Mouse (Mus musculus) megakaryocyte-erythroid progenitor cell, adult 5-6 weeks (primary cell): ENCODE results near the gene Dcaf6. TPM values are rescaled to one million over a fixed set of nuclear protein-coding genes. Genes with fewer than 3 reads are reported as not detected.
A peak's percentile ranks its signal among the peaks of the same experiment; 100 is the strongest.

Source experiments
- ATAC-seq: replicated peaks from 2 replicates; pipeline ENCODE4 v1.8.0; 2016; ENCODE audit warnings: mild to moderate bottlenecking, inconsistent platforms; ENCODE audit not compliant: severe bottlenecking, poor library complexity, low FRiP score, low TSS enrichment
- total RNA-seq, 2 experiments: library from RNA; stranded (forward) in 1 of 2; stranded (reverse) in 1 of 2; fragments of 200-1000, 215-1000 nt in 1 of 2; fragments of >200 nt in 1 of 2; fragmentation: Nextera tagmentation in 1 of 2; gene quantifications; 2 replicates each; pipeline ENCODE4 v1.2.3; 2014 to 2017

The Dcaf6 gene
- total RNA-seq, 2 experiments from 2014 or later: 21.3 to 22.0 TPM

- no peak for ATAC-seq
Measured at GRCm38 (mm10) chr1:165284096-165284495, 176.2 kb downstream of the Dcaf6 start.

DNA sequence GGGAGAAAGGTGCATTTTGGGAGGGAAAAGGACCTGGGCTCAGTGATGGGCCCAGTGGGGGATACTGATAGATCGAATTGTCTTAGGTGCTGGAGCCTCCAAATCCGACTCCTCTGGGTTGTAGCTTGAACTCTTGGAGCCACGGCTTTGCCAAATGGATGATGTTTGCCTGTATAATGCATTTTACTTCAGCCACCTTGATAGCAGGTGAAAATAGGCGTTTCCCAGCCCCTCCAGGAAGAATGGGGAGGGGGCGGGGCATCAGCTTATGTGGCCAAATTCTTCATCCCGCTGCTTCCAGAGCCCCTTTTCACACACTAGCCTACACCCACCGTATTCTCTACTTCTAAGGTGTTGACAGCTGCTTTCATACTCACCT, 177.3 kb downstream of the Dcaf6 start:
- no peak for ATAC-seq

DNA sequence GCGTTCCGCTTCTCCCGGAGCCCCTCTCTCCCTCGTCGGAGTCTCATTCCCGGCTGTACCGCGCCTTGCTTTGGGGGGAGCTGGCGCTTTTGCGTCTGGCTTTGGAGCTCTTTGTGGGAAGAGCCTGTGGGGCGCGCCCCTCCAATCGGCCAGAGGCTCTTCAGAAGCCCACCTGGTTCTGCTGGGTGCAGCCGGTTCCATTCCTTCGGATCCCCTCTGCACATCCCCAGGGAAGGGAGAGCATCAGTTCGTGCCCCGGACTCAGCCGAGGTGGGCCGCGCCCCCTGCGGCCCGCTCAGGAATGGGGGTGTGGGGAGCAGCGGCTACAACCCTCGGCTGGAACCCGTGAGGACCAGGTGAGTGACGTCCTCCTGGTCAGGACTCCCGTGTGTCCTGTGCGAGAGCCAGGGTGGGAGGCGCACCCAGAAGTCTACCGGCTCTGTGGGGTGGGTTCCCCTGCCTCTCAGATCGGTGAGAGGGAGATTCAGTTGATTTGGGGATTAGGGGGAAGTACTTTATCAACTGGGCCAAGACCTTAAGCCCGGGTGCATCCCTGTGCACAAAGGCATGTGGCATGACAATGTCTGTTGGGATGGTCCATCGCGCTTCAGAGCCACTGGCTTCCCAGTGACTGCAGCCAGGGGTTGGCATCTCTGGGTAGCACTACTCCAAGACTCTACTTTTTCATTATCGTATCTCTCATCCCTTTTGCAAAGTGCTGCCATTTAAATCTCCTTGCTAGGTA, 177.9 kb downstream of the Dcaf6 start:
- ATAC-seq: peak; percentile 32; the same call in 1 of the 2 replicates

- ATAC-seq: peak; percentile 66
Measured at GRCm38 (mm10) chr1:165281351-165282221, 178.7 kb downstream of the Dcaf6 start.

DNA sequence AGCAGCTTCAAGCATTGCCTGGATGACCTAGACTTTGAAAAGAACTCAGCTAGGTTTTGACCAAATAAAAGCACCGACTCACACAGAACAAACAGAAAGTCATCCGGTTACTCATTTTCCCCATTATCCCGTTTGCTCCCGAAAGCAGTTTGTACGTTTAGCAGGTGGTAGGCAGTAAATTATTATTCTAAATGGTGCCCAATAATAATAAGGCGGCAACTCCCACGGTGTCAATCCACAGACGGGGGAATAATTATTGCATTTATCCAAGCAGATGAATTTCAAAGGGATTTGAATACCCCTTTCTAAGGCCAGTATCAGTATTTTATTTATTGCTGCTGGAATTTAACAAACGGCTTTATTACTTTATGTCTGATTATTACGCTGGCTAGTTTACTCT, 179.5 kb downstream of the Dcaf6 start:
- no peak for ATAC-seq

Other genes with a start within 250 kb of the Dcaf6 start
- gene Tiprl, start 223.5 kb downstream of the Dcaf6 start, total RNA-seq (2014; fragmentation: Nextera tagmentation): 22.3 and 35.0 TPM in 2 replicates
- 73.2 and 90.1 TPM in 2 replicates for gene Tiprl, start 223.5 kb downstream of the Dcaf6 start, total RNA-seq (2017)
- gene Gpr161, start 164.7 kb downstream of the Dcaf6 start, total RNA-seq (2014; fragmentation: Nextera tagmentation): 0.11 TPM in 1 of 2 replicates, not detected in the other
- not detected in 2 replicates for gene Gpr161, start 164.7 kb downstream of the Dcaf6 start, total RNA-seq (2017)
- 68.1 and 83.2 TPM in 2 replicates for gene Mpc2, start 162 bp upstream of the Dcaf6 start, total RNA-seq (2014; fragmentation: Nextera tagmentation)
- gene Mpc2, start 162 bp upstream of the Dcaf6 start, total RNA-seq (2017): 65.7 and 85.1 TPM in 2 replicates
- 0.94 TPM in 1 of 2 replicates, not detected in the other for gene Adcy10, start 24.7 kb upstream of the Dcaf6 start, total RNA-seq (2014; fragmentation: Nextera tagmentation)
- gene Adcy10, start 24.7 kb upstream of the Dcaf6 start, total RNA-seq (2017): 3.2 TPM in 1 of 2 replicates, not detected in the other
- gene Mpzl1, start 174.1 kb upstream of the Dcaf6 start, total RNA-seq (2014; fragmentation: Nextera tagmentation): 0.77 and 3.5 TPM in 2 replicates
- 1.2 and 3.5 TPM in 2 replicates for gene Mpzl1, start 174.1 kb upstream of the Dcaf6 start, total RNA-seq (2017)
- 9.9 and 19.4 TPM in 2 replicates for gene Rcsd1, start 249.3 kb upstream of the Dcaf6 start, total RNA-seq (2014; fragmentation: Nextera tagmentation)
- gene Rcsd1, start 249.3 kb upstream of the Dcaf6 start, total RNA-seq (2017): 11.1 TPM in 2 replicates